In genomic region chr11:68446547-68446946, GRCm38 (mm10) we compare ENCODE assay signal across 18 mouse cellular contexts.
"Had no signal": no experiment of that assay in that cellular context is flagged by ENCODE, and none has a peak within 500 bp of the region (broad histone marks: within the 10 kb centered on the region; RNA-seq: fewer than 3 reads in every experiment).

No protein-coding gene starts in this region.

- H3K4me2 ChIP-seq: limb, embryonic 13.5 days; liver, embryonic 15.5 days; midbrain, embryonic 11.5 days; neural tube, embryonic 15.5 days; stomach, embryonic 15.5 days had no signal

- DNase-seq: kidney, adult 18-20 months; kidney, postnatal 10 days; kidney, postnatal 4 days; left cerebral cortex, postnatal 4 days; lung, adult 2 months; lung, postnatal 36 days; right cerebral cortex, postnatal 14 days; thymus, adult 2 months; thymus, postnatal 25 days had no signal

- H3K4me3 ChIP-seq: layer of hippocampus, adult 2 months; limb, embryonic 13.5 days; liver, embryonic 15.5 days; megakaryocyte, embryonic 14.5 days; neural tube, embryonic 15.5 days; stomach, embryonic 15.5 days had no signal

- H3K36me3 ChIP-seq: limb, embryonic 13.5 days; liver, embryonic 15.5 days; neural tube, embryonic 15.5 days; stomach, embryonic 15.5 days had no signal

- ATAC-seq: lung, postnatal 0 days; midbrain, embryonic 16.5 days had no signal

- H3K9me3 ChIP-seq: limb, embryonic 13.5 days; liver, embryonic 15.5 days; megakaryocyte, embryonic 14.5 days; neural tube, embryonic 15.5 days; stomach, embryonic 15.5 days had no signal

- H3K27me3 ChIP-seq: limb, embryonic 13.5 days; liver, embryonic 15.5 days; neural tube, embryonic 15.5 days; stomach, embryonic 15.5 days had no signal

- H3K27ac ChIP-seq: layer of hippocampus, adult 2 months; limb, embryonic 13.5 days; liver, embryonic 15.5 days; neural tube, embryonic 15.5 days; stomach, embryonic 15.5 days had no signal

- H3K9ac ChIP-seq: limb, embryonic 13.5 days; liver, embryonic 15.5 days; neural tube, embryonic 15.5 days; stomach, embryonic 15.5 days had no signal

- H3K4me1 ChIP-seq: liver, embryonic 15.5 days; stomach, embryonic 15.5 days had no signal
